Mouse (Mus musculus) limb, embryonic 15.5 days (tissue): ENCODE results near the gene Cnot9. TPM values are rescaled to one million over a fixed set of nuclear protein-coding genes. Genes with fewer than 3 reads are reported as not detected.
"Not testable (repeated sequence)": the region's sequence is repeated elsewhere in the genome, so short reads cannot be mapped to it uniquely, and the experiment has no call there.

ENCODE experiments used
- ATAC-seq: fragments of 200-750 bp; cut with Nextera tagmentation; 2 replicates; pipeline ENCODE4 v1.8.0; 2017; ENCODE audit warnings: low read depth, moderate TSS enrichment; ENCODE audit not compliant: insufficient number of reproducible peaks, low FRiP score, low TSS enrichment
- H3K27ac ChIP-seq: fragments of 300-500 bp; sonication (generic); 2 replicates; pipeline ENCODE4 v1.5.1; 2015; ENCODE audit warnings: moderate library complexity, mild to moderate bottlenecking, inconsistent platforms
- H3K27me3 ChIP-seq: fragments of 300-500 bp; sonication (generic); 2 replicates; pipeline ENCODE4 v1.6.1; 2015; ENCODE audit warnings: inconsistent platforms
- H3K36me3 ChIP-seq: fragments of 300-500 bp; sonication (generic); 2 replicates; pipeline ENCODE4 v1.6.1; 2015; ENCODE audit warnings: inconsistent platforms
- H3K4me1 ChIP-seq: fragments of 300-500 bp; sonication (generic); 2 replicates; pipeline ENCODE4 v1.6.1; 2015; ENCODE audit warnings: inconsistent platforms
- H3K4me2 ChIP-seq: fragments of 300-500 bp; sonication (generic); 2 replicates; pipeline ENCODE4 v1.6.1; 2015; ENCODE audit warnings: mild to moderate bottlenecking, inconsistent platforms
- H3K4me3 ChIP-seq: fragments of 300-500 bp; sonication (generic); 2 replicates; pipeline ENCODE4 v1.5.1; 2015; ENCODE audit warnings: mild to moderate bottlenecking, inconsistent platforms
- H3K9ac ChIP-seq: fragments of 300-500 bp; sonication (generic); 2 replicates; pipeline ENCODE4 v1.6.1; 2015; ENCODE audit warnings: inconsistent platforms
- H3K9me3 ChIP-seq: fragments of 300-500 bp; sonication (generic); 2 replicates; pipeline ENCODE4 v1.6.1; 2016; ENCODE audit warnings: inconsistent platforms
- WGBS: fragments of 180-500 bp; shearing (Covaris S2); methylation state at CpG from one replicate; pipeline ENCODE4 v1.1.7; 2015; 5-methylcytosine and 5-hydroxymethylcytosine counted together
- polyA plus RNA-seq: library from polyadenylated mRNA; unstranded; fragments of >200 nt; fragmentation: Nextera tagmentation; extraction: Ambion mirVana; gene quantifications from 2 replicates; pipeline ENCODE4 v1.2.1, GENCODE M21; 2015

Cnot9 gene
- polyA plus RNA-seq, result 52.7 and 55.8 TPM in 2 replicates

GRCm38 (mm10) chr1:74505721-74506464 is at the start of gene Cnot9:
Cnot9 (plus strand) TSS chr1:74506058.
- peak within 1 kb of the TSS; percentile 92 for H3K4me3 ChIP-seq
- no peaks in the 10 kb centered on the region for H3K27me3 ChIP-seq
- WGBS, result under 1% methylated on average over 63 of the region's 64 CpGs
- peaks cover 18% of the 10 kb centered on the region for H3K4me1 ChIP-seq
- H3K4me2 ChIP-seq, result peak within 1 kb of the TSS; percentile 72
- no peaks in the 10 kb centered on the region for H3K9me3 ChIP-seq
- ATAC-seq, result peak; percentile 100
- H3K27ac ChIP-seq, result peak within 1 kb of the TSS; percentile 92
- peak within 1 kb of the TSS; percentile 82 for H3K9ac ChIP-seq
- H3K36me3 ChIP-seq, result no peaks in the 10 kb centered on the region

GRCm38 (mm10) chr1:74460273-74460672 is 45.6 kb upstream of the Cnot9 start:
- no peak for ATAC-seq
- WGBS, result 74% methylated on average over 2 of the region's 2 CpGs
- no peaks in the 10 kb centered on the region for H3K9me3 ChIP-seq
- H3K36me3 ChIP-seq, result peaks cover 44% of the 10 kb centered on the region
- H3K4me1 ChIP-seq, result no peaks in the 10 kb centered on the region
- no peak overlapping the region for H3K9ac ChIP-seq
- H3K4me3 ChIP-seq, result no peak overlapping the region
- no peak overlapping the region for H3K27ac ChIP-seq
- no peaks in the 10 kb centered on the region for H3K27me3 ChIP-seq
- H3K4me2 ChIP-seq, result no peak overlapping the region

- Histone ChIP-seq H3K27ac (no peak overlapping the region), H3K9ac (no peak overlapping the region), H3K4me2 (no peak overlapping the region), H3K4me1 (no peaks in the 10 kb centered on the region), H3K4me3 (no peak overlapping the region), H3K36me3 (peaks cover 66% of the 10 kb centered on the region), H3K27me3 (no peaks in the 10 kb centered on the region), H3K9me3 (no peaks in the 10 kb centered on the region)
- 87% methylated on average over 5 of the region's 5 CpGs for WGBS
- ATAC-seq, result no peak
These were observed 20.1 kb upstream of the Cnot9 start for GRCm38 (mm10) chr1:74485792-74486191.

- Histone ChIP-seq H3K4me1 (0 out of 2 replicates have a peak, but pooled peaks cover 7% of the 10 kb centered on the region), H3K27ac (no peak overlapping the region), H3K4me2 (no peak overlapping the region), H3K9me3 (no peaks in the 10 kb centered on the region), H3K27me3 (no peaks in the 10 kb centered on the region), H3K36me3 (peaks cover 8% of the 10 kb centered on the region; the same call in 1 of the 2 replicates), H3K4me3 (no peak overlapping the region), H3K9ac (no peak overlapping the region)
- 75% methylated on average over 1 of the region's 1 CpGs for WGBS
- no peak for ATAC-seq
These were observed 4.8 kb upstream of the Cnot9 start for GRCm38 (mm10) chr1:74501106-74501505.

- Histone ChIP-seq H3K4me3 (peak overlapping the region; percentile 92), H3K4me1 (peaks cover 18% of the 10 kb centered on the region), H3K4me2 (peak overlapping the region; percentile 72), H3K9me3 (no peaks in the 10 kb centered on the region), H3K27ac (peak overlapping the region; percentile 79), H3K9ac (peak overlapping the region; percentile 57), H3K27me3 (no peaks in the 10 kb centered on the region), H3K36me3 (no peaks in the 10 kb centered on the region)
- ATAC-seq, result no peak; the same call in 1 of the 2 replicates
- WGBS, result under 1% methylated on average over 22 of the region's 22 CpGs
These were observed 501 bp upstream of the Cnot9 start for GRCm38 (mm10) chr1:74505393-74505720.

- ATAC-seq, result no peak
- Histone ChIP-seq H3K9ac (peak overlapping the region; percentile 82), H3K4me3 (peak overlapping the region; percentile 92), H3K36me3 (no peaks in the 10 kb centered on the region), H3K4me2 (peak overlapping the region; percentile 57), H3K27ac (peak overlapping the region; percentile 92), H3K27me3 (no peaks in the 10 kb centered on the region), H3K4me1 (peaks cover 18% of the 10 kb centered on the region), H3K9me3 (no peaks in the 10 kb centered on the region)
- WGBS, result under 1% methylated on average over 29 of the region's 34 CpGs
These were observed 618 bp downstream of the Cnot9 start for GRCm38 (mm10) chr1:74506471-74506881.

GRCm38 (mm10) chr1:74507780-74508179 is 1.9 kb downstream of the Cnot9 start:
- no peak for ATAC-seq
- Histone ChIP-seq H3K27ac (no peak overlapping the region), H3K36me3 (no peaks in the 10 kb centered on the region), H3K27me3 (no peaks in the 10 kb centered on the region), H3K4me2 (peak overlapping the region; percentile 57), H3K4me1 (peaks cover 18% of the 10 kb centered on the region), H3K9ac (no peak overlapping the region), H3K9me3 (no peaks in the 10 kb centered on the region), H3K4me3 (no peak overlapping the region)
- WGBS, result 87% methylated on average over 2 of the region's 2 CpGs

GRCm38 (mm10) chr1:74511306-74511705 is 5.4 kb downstream of the Cnot9 start:
- Histone ChIP-seq H3K9me3 (no peaks in the 10 kb centered on the region), H3K36me3 (peaks cover 8% of the 10 kb centered on the region; the same call in 1 of the 2 replicates), H3K27me3 (no peaks in the 10 kb centered on the region), H3K27ac (no peak overlapping the region), H3K4me3 (no peak overlapping the region), H3K9ac (no peak overlapping the region), H3K4me2 (no peak overlapping the region), H3K4me1 (peaks cover 11% of the 10 kb centered on the region)
- 94% methylated on average over 5 of the region's 5 CpGs for WGBS
- no peak for ATAC-seq

GRCm38 (mm10) chr1:74512999-74513398 is 7.1 kb downstream of the Cnot9 start:
- not testable (repeated sequence) for H3K27me3 ChIP-seq, ATAC-seq, H3K4me3 ChIP-seq, H3K9me3 ChIP-seq, H3K4me1 ChIP-seq, H3K4me2 ChIP-seq, H3K27ac ChIP-seq, H3K9ac ChIP-seq
- peaks cover 14% of the 10 kb centered on the region; the same call in 1 of the 2 replicates for H3K36me3 ChIP-seq
- 88% methylated on average over 1 of the region's 1 CpGs for WGBS

GRCm38 (mm10) chr1:74519875-74520274 is 14.0 kb downstream of the Cnot9 start:
- H3K27me3 ChIP-seq, result no peaks in the 10 kb centered on the region
- H3K27ac ChIP-seq, result no peak overlapping the region
- H3K4me3 ChIP-seq, result no peak overlapping the region
- ATAC-seq, result no peak
- H3K9ac ChIP-seq, result no peak overlapping the region
- H3K36me3 ChIP-seq, result peaks cover 61% of the 10 kb centered on the region
- H3K4me1 ChIP-seq, result no peaks in the 10 kb centered on the region
- no peaks in the 10 kb centered on the region for H3K9me3 ChIP-seq
- no peak overlapping the region for H3K4me2 ChIP-seq

GRCm38 (mm10) chr1:74524746-74525145 is 18.9 kb downstream of the Cnot9 start:
- Histone ChIP-seq H3K27me3 (no peaks in the 10 kb centered on the region), H3K27ac (no peak overlapping the region), H3K4me2 (no peak overlapping the region), H3K4me1 (no peaks in the 10 kb centered on the region), H3K36me3 (peaks cover 82% of the 10 kb centered on the region), H3K9me3 (no peaks in the 10 kb centered on the region), H3K4me3 (no peak overlapping the region), H3K9ac (no peak overlapping the region)
- no peak for ATAC-seq
- 92% methylated on average over 4 of the region's 4 CpGs for WGBS

- WGBS, result 88% methylated on average over 7 of the region's 7 CpGs
- H3K9ac ChIP-seq, result no peak overlapping the region
- H3K36me3 ChIP-seq, result peaks cover 86% of the 10 kb centered on the region
- no peak overlapping the region for H3K4me2 ChIP-seq
- H3K4me1 ChIP-seq, result no peaks in the 10 kb centered on the region
- no peak overlapping the region for H3K4me3 ChIP-seq
- no peaks in the 10 kb centered on the region for H3K27me3 ChIP-seq
- no peak for ATAC-seq
- no peaks in the 10 kb centered on the region for H3K9me3 ChIP-seq
- no peak overlapping the region for H3K27ac ChIP-seq
These were observed 22.7 kb downstream of the Cnot9 start for GRCm38 (mm10) chr1:74528589-74528988.
